Mouse (Mus musculus) left cerebral cortex, postnatal 36 days (tissue): ENCODE data around the gene Abhd10. TPM values are rescaled to one million over a fixed set of nuclear protein-coding genes. Genes with fewer than 3 reads are reported as not detected.
A peak's percentile ranks its signal among the peaks of the same experiment; 100 is the strongest.

Experiments used
- DNase-seq, 2 experiments: peaks; one replicate each; pipeline ENCODE4 v3.0.0; 2021 to 2022; ENCODE audit warnings: low spot score in 2 of 2, mixed read lengths in 1 of 2
- intact Hi-C: fragments of 180-260 bp; cut with DNase I; formaldehyde crosslinking; loops from one replicate; pipeline ENCODE4 v1.15.1; 2025
- total RNA-seq, 2 experiments: library from RNA; stranded (reverse); gene quantifications; 2 replicates each; pipeline ENCODE4 v1.2.3; 2021

The Abhd10 gene
- total RNA-seq: 10 to 100 TPM; 19.5 to 27.1 TPM

DNA sequence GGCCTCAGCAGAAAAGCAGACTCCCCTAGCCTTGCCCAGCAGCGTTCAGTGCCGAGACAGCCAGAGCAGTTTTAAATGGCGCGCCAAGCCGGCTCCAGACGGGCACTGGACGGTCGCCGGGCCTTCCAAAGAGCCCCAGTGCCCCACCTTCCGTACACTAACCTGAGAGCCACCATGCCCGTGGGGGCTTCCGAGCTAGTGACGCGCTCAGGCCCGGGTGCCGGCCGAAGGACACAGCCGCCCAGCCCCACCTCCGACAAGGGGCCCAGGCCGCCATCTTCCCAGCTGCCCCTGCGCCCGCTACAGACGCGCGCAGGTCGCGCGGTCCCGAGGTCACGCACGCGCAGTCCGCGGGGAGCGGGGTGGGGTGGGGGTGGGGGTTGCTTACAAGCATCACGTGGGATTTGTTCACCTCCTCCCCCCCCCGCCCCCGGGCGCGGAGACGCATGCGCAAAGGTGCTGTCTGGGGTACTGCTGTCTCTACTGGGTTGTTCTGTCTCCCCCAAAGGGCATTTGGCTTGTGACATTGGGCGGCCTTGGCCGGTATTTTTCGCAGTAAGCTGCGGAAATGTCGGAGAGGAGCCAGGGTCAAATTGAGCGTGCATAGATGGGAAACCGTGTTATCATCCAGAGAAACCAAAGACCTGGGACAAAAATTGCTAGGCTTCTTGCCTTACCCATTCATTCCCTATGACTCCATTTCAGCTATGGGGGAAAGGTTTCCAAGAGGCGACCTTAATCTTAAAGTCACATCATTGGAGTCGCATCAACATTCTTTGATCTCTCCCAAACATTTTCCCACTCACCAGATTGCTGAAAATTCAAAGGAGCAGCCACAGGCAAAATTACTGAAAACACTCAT, at the start of gene Abhd10:
TSS of gene Abhd10 (minus strand) at position 341 of the 862 bp plus-strand sequence.
- peak; percentile 94 to 95 for DNase-seq
- intact Hi-C loops: no loop called here

DNA sequence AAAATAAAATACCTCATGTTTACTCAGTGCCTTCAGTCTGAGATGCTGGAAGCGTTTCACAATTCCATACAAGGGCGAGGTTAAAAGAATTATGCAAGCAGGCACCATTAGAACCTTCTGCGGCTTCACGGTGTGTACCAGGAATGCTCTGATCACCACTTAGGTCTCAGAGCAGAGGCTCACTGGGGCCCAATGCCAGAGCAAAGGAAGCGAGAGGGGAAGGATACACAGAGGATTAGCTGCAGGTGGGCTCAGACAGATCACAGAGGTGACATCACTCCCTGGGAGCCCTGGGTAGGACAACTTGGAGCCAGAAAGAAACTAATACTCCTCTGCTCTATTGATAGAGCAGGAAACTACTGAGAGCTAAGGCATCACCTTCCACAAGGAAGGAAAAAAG, 48.5 kb upstream of the Abhd10 start:
- no peak for DNase-seq
- intact Hi-C loops: no loop called here

DNA sequence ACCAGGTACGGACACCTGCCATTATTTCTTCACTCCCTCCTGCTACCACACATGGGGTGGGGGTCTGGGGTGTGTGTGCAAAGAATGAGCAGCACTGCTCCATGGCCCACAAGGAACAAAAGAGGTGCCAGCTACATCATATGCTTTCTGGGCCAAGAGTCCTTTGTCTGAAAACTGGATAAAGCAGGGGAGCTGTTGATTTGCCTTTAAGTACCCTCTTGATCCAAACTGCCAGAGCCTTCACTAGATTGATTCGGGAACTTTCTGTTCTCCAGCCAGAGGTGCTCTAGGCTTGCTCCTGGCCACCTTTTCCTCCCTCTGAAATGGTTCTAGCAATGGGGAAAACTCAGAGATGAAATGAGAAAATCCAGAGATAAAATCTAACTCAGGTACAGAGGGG, 46.6 kb upstream of the Abhd10 start:
- DNase-seq: no peak
- intact Hi-C loops: no loop called here

DNA sequence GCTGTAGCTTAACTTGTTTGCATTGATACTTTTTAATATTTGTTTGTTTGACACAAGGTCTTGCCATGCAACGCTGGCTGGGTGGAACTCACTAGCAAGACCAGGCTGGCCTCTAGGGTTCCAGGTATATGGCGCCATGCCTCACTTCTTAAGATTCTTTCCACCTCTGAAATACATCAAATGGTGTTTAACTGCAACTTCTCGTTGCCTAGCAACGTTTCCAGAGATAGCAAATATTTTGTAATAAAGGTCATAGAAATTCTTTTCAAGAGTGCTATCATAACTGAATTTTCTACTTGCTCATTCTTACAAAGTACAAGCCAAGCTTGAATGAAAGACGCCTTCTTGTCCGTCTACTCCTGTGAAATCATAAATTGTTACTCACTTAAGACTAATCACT, 44.9 kb upstream of the Abhd10 start:
- intact Hi-C loops: no loop called here

DNA sequence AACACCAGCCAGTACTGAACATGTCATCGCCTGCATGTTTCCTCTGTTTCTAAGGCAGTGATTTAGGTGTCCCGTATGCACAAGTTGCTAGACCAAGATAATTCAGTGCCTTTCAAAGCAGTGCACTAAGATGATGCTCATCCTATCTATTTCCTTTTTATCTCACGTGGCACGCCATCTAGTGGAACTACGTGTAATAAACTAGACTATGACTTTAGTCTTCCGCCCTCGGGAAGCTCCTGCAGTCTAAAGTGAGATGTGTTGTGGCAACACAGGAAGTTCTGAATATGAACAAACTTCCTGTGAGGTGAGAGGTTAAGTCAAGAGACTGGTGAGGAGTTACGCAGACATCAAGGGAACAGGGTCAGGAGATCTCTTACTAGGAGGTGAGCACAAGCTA, 43.9 kb upstream of the Abhd10 start:
- DNase-seq: no peak
- intact Hi-C loops: no loop called here

More for the DNA sequence above, 44.9 kb upstream of the Abhd10 start:
- DNase-seq: no peak

DNA sequence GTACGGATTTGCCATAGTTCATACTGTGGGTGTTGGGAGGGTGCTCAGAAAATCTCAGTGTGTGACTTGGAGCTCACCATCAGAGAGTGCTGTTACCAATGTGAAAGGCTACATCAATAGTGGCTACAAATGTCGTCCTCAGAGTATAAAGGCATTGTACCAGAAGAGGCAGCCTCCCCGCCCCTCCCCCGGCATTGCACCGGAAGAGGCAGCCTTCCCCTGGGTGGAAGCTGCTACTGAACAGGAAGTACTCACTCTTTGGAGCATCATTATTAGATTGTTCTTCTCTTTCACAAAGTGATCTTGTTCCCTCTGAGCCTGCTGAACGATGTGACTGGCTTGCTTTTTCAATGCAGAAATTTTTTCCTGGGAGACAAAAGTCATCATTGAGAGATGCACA, 37.2 kb upstream of the Abhd10 start:
- intact Hi-C loops: no loop called here
- no peak for DNase-seq

DNA sequence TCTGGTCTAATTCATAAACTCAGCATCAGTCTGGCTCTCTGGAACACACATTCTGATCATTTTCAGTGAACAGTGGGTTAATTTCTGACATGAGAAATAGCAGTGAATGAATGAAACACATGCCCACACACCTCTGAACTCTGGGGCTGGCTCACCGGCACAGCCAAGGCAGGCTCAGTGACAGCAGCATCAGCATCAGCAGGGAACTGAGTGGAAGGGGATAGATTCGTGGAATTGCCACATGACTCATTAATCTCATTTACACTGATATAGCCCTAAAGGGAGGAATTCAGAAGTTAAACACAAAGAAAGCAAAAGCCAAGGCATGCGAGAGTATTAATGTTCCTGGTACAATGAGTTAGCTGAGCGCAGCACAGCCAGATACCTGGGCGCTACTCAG, 32.1 kb upstream of the Abhd10 start:
- DNase-seq: no peak
- intact Hi-C loops: no loop called here

DNA sequence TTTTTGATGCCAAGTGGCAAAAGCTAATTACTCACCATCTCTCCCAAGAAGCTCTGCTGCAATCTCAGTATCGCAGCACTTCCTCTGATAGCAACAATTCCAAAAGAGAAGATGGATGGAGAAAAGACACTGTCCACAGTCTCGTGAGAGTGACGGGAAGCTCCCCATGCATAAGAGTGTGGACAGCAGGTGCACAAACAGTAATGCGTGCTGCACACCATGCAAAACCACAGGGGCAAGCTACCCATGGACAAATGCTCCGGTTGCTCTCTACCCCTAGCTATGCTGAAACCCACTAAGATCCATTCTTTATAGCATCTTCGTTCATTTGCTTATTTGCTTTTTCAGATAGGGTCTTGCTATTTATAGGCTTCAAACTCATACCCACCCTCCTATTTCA, 28.2 kb upstream of the Abhd10 start:
- DNase-seq: no peak
- intact Hi-C loops: no loop called here

DNA sequence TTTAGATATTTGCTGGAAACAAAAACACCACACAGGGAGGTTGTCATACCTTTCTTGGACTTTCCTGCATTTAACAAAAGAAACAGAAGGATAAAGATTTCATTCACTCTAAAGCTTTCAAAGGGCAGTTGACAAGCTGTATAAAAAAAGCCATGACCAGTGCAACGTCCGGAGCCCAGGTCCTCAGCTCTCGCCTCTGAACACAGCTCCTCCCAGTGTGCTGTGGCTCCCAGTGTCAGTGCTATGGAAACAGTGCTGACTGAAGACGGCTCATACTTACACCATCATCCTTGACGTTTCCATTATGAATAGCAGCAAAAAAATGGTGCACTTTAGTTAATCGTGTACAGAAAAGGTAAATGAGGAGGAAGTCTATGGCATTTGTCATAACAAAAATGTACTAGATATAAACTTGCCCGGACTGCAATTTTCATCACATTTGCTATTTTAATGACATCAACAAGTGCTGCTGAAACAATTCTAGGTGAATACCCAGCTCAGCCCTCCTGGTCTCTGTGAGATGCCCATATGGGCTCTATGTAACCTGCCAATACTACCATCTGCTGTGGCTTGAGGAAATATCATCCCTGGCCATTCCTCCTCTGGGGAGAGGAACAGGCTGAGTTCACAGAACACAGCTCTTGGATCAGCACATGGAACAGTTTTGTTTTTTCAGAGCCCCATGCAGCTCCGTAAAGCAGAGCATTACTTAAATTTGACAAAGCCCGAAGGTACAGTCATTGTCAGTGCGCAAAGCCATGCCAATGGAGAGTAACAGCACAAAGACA, 25.3 kb upstream of the Abhd10 start:
- intact Hi-C loops: no loop called here
- DNase-seq: no peak

DNA sequence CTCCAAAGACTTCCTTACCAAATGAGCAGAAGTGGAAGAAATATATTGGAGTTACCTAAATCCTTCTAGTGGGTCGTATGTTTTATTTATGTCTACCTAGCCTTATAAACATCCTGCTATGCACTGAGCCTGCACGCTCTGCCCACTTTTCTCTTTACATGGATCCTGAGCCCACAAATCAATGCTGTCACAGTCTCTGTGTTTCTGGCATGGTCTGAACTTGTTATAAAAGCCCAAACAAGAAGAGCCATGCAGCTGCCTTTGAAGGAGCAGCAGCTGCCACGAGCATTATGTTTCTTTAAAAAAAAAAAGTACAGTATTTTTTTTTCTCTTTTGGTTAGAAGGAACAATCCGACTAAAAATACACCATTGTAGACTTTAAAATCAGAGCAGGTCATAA, 24.7 kb upstream of the Abhd10 start:
- intact Hi-C loops: no loop called here

DNA sequence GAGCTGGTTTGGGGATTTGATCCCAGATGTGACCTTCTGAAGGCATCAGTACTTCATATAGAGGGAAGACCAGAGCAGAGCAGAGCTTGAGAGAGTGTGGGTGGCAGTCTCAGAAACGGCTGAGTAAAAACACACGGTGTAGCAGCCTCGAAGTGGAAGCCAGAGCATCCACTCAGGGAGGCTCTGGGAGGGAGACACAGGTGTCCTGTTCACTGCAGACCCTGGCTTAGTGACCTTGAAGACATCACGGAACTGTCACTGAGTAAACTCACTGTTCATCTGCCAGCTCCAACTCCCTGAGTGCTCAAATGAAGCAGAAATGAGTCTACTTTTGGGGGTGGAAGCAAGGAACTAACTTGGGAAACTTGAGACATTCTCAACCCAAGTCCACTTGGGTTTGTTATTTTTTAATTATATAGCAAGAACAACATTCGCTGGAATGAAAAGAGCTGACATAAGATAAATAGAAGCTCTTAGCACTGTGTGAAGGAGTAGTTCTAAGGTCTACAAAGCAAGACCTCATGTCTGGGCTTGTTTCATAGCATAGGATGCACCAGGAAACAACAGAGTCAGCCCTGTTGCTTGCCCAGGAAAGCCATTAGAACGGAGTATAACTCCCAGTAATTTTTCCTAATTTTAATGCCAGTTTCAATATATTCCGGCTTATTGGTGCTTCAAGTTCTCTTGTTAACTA, 23.2 kb upstream of the Abhd10 start:
- intact Hi-C loops: no loop called here
- DNase-seq: no peak

More for the DNA sequence above, 24.7 kb upstream of the Abhd10 start:
- no peak for DNase-seq

DNA sequence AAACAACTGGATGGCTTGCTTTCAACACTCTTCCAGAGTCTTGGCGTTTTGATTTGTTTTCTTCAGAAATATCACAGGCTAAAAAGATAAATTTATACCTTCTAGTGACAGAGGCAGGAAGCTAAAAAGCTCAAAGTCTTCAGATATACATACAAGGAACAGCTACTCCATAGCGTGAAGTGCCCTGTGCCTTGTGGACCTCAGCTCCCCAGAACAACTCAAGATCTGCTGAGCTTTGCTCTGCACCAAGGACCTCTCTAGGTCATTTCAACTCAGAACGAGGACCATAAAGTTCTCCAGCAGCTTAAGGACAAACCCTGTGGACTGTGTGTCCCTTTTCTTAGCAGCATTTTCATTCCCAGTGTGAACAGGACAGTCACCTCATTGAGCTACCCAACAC, 22.3 kb upstream of the Abhd10 start:
- intact Hi-C loops: no loop called here
- DNase-seq: no peak

DNA sequence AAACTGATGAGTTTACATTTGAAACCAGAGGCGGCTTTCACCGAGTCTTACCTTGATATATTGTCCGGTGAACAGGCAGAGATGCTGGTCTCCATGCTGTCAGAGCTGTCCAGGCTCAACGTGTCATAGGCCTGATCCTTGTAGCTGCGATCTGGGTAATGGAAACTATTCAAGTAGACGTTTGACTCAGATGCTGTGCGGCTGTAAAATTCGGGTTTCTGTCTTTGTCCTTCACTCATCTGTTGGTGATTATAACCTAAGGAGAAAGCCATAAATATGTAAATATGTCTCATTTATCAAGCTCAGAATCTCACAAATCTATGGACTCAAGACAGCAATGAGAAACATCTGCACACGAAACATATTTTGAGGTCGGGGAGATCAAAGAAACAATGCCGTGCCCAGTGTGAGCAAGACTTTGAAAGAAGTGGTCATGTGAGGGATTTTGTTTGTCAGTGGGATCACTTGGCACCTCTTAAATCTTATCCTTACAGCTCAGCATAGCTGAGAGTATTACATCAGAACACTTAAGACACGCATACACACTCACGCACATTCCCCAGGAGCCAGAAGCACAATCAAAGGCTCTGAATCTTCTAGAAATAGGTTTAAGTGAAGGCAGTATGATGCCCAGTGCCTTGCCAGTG, 20.2 kb upstream of the Abhd10 start:
- DNase-seq: no peak

DNA sequence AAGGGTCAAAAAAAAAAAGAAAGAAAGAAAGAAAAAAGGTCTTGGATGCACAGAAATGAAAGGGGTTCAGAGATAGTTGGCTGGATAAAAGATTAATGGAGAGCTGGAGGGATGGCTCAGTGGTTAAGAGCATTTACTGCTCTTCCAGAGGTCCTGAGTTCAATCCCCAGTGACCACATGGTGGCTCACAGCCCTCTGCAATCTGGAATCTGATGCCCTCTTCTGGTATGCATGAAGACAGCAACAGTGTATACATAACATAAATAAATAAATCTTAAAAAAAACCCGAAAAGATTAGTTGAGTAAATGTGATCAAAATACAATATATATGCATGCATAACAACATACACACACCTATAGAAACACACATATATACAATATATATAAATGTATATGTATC, 18.7 kb upstream of the Abhd10 start:
- intact Hi-C loops: no loop called here
- DNase-seq: no peak

More for the DNA sequence above, 20.2 kb upstream of the Abhd10 start:
- intact Hi-C loops: no loop called here

DNA sequence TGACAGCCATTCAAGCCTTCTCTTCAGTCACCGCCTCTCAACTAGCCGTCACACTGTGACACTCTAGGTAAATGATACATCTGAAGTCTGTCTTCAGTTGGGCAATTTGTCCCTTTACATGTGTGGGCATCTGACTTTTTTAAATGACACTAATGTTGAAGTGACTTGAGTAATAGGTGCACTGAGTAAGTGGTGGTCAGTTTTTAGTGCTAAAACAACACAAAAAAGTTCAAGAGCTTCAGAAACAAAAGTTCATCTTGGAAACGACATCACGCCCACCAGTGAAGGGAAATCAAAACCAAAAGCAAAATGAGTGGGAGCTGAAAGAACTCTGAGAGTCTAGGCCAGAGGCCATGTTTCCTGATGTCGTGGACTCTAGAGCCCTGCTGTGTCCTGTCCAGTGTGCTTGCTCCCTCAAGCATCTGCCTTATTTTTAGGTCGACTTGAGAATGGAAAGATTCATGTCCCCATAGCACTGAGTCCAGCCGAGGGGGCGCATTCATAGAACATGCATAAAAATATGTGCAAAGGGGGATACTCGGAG, 16.0 kb upstream of the Abhd10 start:
- intact Hi-C loops: loop anchor here (5.0 kb wide), 3 partner anchors 59 to 264 kb away; no protein-coding TSS in a partner anchor
- DNase-seq: no peak

DNA sequence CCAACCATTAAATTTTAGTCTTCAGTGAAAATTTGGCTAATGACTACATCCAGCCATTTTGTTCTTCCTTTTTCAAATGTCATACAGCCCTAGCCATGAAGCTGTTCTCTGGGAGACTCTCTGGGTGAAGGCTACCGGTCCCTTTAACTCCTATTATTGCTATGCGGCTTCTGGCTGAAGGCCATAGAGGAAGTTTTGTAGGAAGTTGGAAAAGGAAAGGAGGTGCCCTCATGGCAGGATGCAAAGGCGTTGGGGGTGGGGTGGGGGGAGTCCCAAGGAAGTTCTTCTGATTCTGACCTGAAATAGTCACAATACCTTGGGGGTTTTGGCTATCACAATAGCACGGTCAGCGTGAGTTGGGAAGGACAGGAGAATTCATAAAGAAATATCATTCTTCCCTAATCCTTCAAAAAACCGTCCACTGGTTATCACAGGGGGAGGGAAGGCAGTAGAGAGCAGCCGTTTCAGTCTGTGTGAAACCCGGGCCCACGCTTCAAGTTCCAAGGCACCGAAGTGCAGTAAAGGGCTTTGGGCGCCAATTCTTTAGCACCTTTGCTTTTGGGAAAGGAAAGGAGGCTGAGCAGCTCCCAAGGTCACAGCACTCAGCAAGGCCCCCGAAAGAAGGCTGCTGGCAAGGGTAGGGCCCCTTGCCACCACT, 14.8 kb upstream of the Abhd10 start:
- intact Hi-C loops: loop anchor here (5.0 kb wide), 3 partner anchors 60 to 265 kb away; no protein-coding TSS in a partner anchor
- no peak for DNase-seq

DNA sequence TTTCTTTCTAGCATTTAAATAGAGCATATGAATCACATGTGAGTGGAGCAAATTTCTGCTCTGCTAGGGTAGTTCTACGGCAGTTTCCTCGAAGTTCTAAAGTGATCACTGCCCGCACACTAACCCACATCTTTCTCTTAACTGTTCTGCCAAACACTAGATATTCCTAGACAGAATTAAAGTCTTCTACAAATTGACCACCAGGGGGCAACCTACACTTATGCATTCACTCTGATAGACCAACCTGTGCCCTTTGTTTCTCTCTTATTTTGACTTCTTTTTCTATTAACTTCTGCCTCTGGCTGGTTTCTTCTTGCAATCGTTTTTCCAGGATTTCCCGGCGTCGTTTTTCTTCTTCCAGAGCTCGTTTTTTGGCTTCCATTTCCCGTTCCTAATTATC, 14.1 kb upstream of the Abhd10 start:
- no peak for DNase-seq
- intact Hi-C loops: loop anchor here (5.0 kb wide), 3 partner anchors 60 to 265 kb away; no protein-coding TSS in a partner anchor

DNA sequence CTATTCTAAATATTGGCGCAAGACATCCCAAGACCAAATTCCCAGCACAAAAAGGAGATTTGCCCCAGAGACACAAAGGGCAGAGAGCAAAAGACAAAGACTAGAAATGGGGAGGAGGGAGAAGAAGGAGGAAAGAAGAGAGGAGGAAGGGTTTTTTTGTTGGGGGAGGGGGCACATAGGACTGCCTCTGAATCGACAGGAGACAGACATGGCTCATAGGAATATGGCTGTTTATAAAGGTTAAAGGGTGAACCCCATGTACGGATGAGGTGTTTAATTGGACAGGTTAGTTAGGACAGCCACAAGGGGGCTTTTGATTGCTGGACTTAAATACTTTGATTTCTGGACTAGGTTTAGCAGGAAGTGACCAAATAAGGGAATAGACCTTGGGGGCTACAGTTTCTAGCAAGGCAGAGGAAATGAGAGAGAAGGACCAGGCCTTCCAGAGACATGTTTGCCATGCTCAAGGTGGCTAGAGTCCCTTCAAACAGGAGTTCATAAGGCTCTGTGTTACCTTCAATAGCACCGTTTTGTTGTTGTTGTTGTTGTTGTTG, 913 bp upstream of the Abhd10 start:
- DNase-seq: no peak
- intact Hi-C loops: no loop called here

DNA sequence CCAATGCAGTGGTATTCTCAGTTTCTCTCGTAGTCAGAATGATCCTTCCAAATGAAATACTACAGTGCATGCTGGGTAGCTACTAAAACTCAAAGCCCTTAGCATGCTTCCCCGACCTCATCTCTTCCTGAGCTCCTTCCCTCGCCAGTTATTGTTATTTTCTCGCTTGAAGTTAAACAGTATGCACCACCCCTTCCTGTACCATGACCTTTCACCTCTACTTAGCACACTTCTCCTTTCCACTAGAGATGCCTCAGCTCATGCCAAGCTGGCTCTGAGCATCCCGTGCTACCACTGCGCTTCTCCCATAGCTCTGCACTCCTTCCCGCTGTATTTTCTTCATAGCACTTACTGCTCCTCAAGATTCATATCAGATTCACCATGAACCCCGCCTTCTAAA, 4.9 kb downstream of the Abhd10 start:
- DNase-seq: no peak
- intact Hi-C loops: no loop called here
